Mouse (Mus musculus): ENCODE results near the gene Spats2. TPM values are rescaled to one million over a fixed set of nuclear protein-coding genes. Genes with fewer than 3 reads are reported as not detected.

Gene Spats2
- polyA plus RNA-seq (2015; fragmentation: Nextera tagmentation; extraction: Ambion mirVana) = 12.8 and 14.5 TPM in 2 replicates

DNA sequence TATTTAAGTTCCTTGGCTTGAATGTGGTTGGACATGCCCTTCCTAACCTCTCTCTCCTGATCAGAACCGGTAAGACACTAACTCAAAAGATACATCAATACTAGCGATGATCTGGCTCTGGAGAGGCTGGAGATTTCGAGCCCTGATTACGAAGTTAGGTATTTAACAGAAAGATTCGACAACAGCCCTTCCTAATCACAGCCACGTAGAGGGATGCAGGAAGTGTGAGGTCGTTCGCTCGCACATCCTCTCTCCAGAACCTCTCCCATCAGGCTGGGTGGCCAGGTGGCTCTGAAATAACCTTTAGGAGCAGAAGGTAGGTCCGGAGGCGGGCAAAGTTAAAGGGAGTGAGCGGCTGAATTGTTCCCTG lies at the start of gene Spats2:
Gene Spats2 (plus strand): TSS at position 206 of the 370 bp plus-strand sequence.

DNA sequence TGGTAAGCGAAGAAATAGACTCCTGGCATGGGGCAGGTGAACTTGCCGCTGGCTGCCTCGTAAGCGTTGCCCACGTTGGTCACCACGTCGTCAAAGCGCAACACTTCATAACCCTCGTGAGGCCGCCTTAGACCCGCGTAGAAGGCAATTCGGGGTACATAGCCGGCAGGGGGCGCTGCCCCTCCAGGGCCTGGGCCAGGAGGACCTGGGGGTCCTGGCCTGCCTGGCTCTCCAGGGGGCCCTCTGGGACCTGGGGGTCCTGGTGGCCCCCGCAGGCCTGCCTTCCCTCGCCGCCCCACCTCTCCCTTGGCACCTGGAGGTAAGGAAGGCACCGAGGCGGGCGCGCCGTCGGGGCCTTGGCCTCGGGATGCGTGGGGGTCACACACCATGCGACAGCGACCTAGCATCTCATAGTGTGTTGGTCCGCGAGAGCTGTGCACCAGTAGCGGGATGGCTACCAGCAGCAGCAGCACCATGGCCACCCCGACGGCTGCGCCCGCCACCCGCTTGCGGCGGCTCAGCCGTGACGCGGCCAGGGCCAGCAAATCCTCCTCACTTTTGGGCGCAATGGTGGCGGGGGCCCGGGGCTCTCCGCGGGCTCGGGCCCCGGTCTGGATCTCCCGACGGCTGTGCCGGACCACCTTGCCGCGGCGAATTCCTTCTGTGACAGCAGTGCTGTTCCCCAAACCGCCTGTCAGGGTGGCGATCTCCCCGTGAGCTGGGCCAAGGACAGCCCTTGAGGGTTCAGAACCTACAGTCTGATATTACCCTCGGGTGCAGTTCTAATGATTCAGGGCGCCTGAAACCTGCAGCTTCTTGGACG lies 38.3 kb upstream of the Spats2 start, which contains the start of gene C1ql4:
Gene C1ql4 (minus strand): TSS at position 565 of the 823 bp plus-strand sequence.

GRCm38 (mm10) chr15:99092870-99093269 lies 32.8 kb upstream of the Spats2 start, which contains the start of gene Dnajc22:
Gene Dnajc22, plus strand, starts transcription at chr15:99093170.

GRCm38 (mm10) chr15:99224208-99224911 lies 98.6 kb downstream of the Spats2 start, which contains the start of gene Kcnh3:
Gene Kcnh3, plus strand, starts transcription at chr15:99224861.

DNA sequence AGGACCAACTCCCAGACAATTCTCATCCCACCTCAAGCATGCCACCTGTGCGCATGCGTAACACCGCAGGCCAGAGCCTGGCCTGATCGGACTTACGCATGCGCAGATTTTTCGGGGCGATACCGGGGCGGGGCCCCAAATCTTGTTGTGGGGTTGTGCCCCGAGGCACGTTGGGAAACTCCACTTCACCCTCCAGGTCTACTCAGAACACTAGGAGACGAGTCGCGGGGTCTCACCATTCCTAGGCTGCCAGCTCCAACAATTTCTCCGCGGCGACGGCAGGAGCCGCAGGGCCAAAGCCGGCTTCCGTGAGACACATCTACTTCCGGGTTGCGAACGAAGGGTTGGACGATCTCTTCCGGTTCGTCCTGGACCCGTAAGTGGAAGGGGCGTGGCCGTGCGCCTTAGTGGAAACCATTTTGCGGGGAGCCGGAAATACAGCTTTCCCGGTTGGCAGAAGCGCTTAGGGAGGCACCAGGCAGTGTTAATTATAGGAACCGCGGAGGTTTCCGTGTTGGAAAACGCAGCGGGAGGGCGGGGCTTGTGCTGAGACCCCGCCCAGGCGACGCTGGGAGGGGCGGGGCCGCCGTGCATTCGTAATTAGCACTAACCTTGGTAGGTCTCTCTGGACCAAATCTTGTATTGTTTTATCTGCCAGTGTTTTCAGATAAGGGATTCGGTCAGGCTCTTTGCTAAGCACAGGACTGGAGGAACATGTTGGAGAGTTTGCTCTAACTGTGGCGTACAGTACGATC lies 126.1 kb downstream of the Spats2 start, which contains the start of gene Mcrs1:
Gene Mcrs1 (minus strand): TSS at position 336 of the 755 bp plus-strand sequence.

Small RNA genes lying within 50 kb of the gene (microRNA-seq; reads per million reads assigned to microRNA genes)
- gene Mir6960 = 0.41 to 0.42 reads per million in 2 experiments

Other genes with a start within 250 kb of the Spats2 start
- gene Rhebl1, start 231.4 kb upstream of the Spats2 start, polyA plus RNA-seq (2015; fragmentation: Nextera tagmentation; extraction: Ambion mirVana) = 4.3 and 6.7 TPM in 2 replicates
- 4.0 and 4.3 TPM in 2 replicates for gene Dhh, start 227.4 kb upstream of the Spats2 start, polyA plus RNA-seq (2015; fragmentation: Nextera tagmentation; extraction: Ambion mirVana)
- 8.9 and 9.5 TPM in 2 replicates for gene Lmbr1l, start 207.7 kb upstream of the Spats2 start, polyA plus RNA-seq (2015; fragmentation: Nextera tagmentation; extraction: Ambion mirVana)
- 399 and 497 TPM in 2 replicates for gene Tuba1b, start 191.4 kb upstream of the Spats2 start, polyA plus RNA-seq (2015; fragmentation: Nextera tagmentation; extraction: Ambion mirVana)
- not detected in 2 replicates for gene Gm49450, start 172.4 kb upstream of the Spats2 start, polyA plus RNA-seq (2015; fragmentation: Nextera tagmentation; extraction: Ambion mirVana)
- 467 and 630 TPM in 2 replicates for gene Tuba1a, start 172.2 kb upstream of the Spats2 start, polyA plus RNA-seq (2015; fragmentation: Nextera tagmentation; extraction: Ambion mirVana)
- 32.2 and 35.7 TPM in 2 replicates for gene Tuba1c, start 96.0 kb upstream of the Spats2 start, polyA plus RNA-seq (2015; fragmentation: Nextera tagmentation; extraction: Ambion mirVana)
- 0.68 and 1.4 TPM in 2 replicates for gene Prph, start 70.7 kb upstream of the Spats2 start, polyA plus RNA-seq (2015; fragmentation: Nextera tagmentation; extraction: Ambion mirVana)
- 5.8 and 7.8 TPM in 2 replicates for gene Troap, start 51.3 kb upstream of the Spats2 start, polyA plus RNA-seq (2015; fragmentation: Nextera tagmentation; extraction: Ambion mirVana)
- gene C1ql4, start 38.1 kb upstream of the Spats2 start, polyA plus RNA-seq (2015; fragmentation: Nextera tagmentation; extraction: Ambion mirVana) = not detected in 2 replicates
- 0.11 TPM in 1 of 2 replicates, not detected in the other for gene Dnajc22, start 32.7 kb upstream of the Spats2 start, polyA plus RNA-seq (2015; fragmentation: Nextera tagmentation; extraction: Ambion mirVana)
- gene Kcnh3, start 98.9 kb downstream of the Spats2 start, polyA plus RNA-seq (2015; fragmentation: Nextera tagmentation; extraction: Ambion mirVana) = 0.06 and 0.15 TPM in 2 replicates
- gene Mcrs1, start 126.0 kb downstream of the Spats2 start, polyA plus RNA-seq (2015; fragmentation: Nextera tagmentation; extraction: Ambion mirVana) = 100 and 106 TPM in 2 replicates
- 19.6 and 23.4 TPM in 2 replicates for gene Prpf40b, start 169.2 kb downstream of the Spats2 start, polyA plus RNA-seq (2015; fragmentation: Nextera tagmentation; extraction: Ambion mirVana)
- 0.09 and 0.10 TPM in 2 replicates for gene Fam186b, start 170.0 kb downstream of the Spats2 start, polyA plus RNA-seq (2015; fragmentation: Nextera tagmentation; extraction: Ambion mirVana)
- 9.2 and 11.1 TPM in 2 replicates for gene Fmnl3, start 244.6 kb downstream of the Spats2 start, polyA plus RNA-seq (2015; fragmentation: Nextera tagmentation; extraction: Ambion mirVana)

All from skeletal muscle tissue, postnatal 0 days (tissue).